Mouse (Mus musculus) liver, embryonic 16.5 days (tissue): ENCODE measurements around the gene Ube2j1. TPM values are rescaled to one million over a fixed set of nuclear protein-coding genes. Genes with fewer than 3 reads are reported as not detected.
A peak's percentile ranks its signal among the peaks of the same experiment; 100 is the strongest.

Experiments
- ATAC-seq: fragments of 200-750 bp; cut with Nextera tagmentation; 2 replicates; pipeline ENCODE4 v1.8.0; 2017; ENCODE audit warnings: low read depth, mild to moderate bottlenecking, moderate number of reproducible peaks, moderate library complexity
- H3K27ac ChIP-seq: fragments of 300-500 bp; sonication (generic); 2 replicates; pipeline ENCODE4 v1.5.1; 2014; ENCODE audit warnings: mild to moderate bottlenecking, low read length
- H3K27me3 ChIP-seq: fragments of 300-500 bp; sonication (generic); 2 replicates; pipeline ENCODE4 v1.6.1; 2014; ENCODE audit warnings: low read depth, low read length, mixed read lengths; ENCODE audit not compliant: control insufficient read depth, insufficient read depth
- H3K36me3 ChIP-seq: fragments of 300-500 bp; sonication (generic); 2 replicates; pipeline ENCODE4 v1.6.1; 2014; ENCODE audit warnings: mild to moderate bottlenecking; ENCODE audit not compliant: control insufficient read depth, insufficient read depth
- H3K4me1 ChIP-seq: fragments of 300-500 bp; sonication (generic); 2 replicates; pipeline ENCODE4 v1.6.1; 2014; ENCODE audit warnings: low read depth, low read length, mixed read lengths; ENCODE audit not compliant: control insufficient read depth
- H3K4me2 ChIP-seq: fragments of 300-500 bp; sonication (generic); 2 replicates; pipeline ENCODE4 v1.6.1; 2014; ENCODE audit warnings: low read depth, low read length, mixed read lengths
- H3K4me3 ChIP-seq: fragments of 300-500 bp; sonication (generic); 2 replicates; pipeline ENCODE4 v1.5.1; 2014; ENCODE audit warnings: low read depth, mild to moderate bottlenecking, low read length
- H3K9ac ChIP-seq: fragments of 300-500 bp; sonication (generic); 2 replicates; pipeline ENCODE4 v1.6.1; 2014; ENCODE audit warnings: low read depth, low read length
- H3K9me3 ChIP-seq: fragments of 300-500 bp; sonication (generic); replicated peaks from 2 replicates; pipeline ENCODE4 v1.6.1; 2016; ENCODE audit warnings: low read length; ENCODE audit not compliant: control insufficient read depth
- WGBS: fragments of 180-500 bp; shearing (Covaris S2); extraction: QIAGEN DNeasy Blood & Tissue Kit; methylation state at CpG from one replicate; pipeline ENCODE4 v1.1.7; 2014; ENCODE audit not compliant: insufficient replicate concordance; 5-methylcytosine and 5-hydroxymethylcytosine counted together
- polyA plus RNA-seq: library from polyadenylated mRNA; unstranded; fragments of >200 nt; fragmentation: Nextera tagmentation; extraction: Ambion mirVana; gene quantifications from 2 replicates; pipeline ENCODE4 v1.2.1, GENCODE M21; 2015

The Ube2j1 gene
- polyA plus RNA-seq, 1 experiment from 2014 or later, result 25.6 TPM

GRCm38 (mm10) chr4:33072526-33073161 lies 41.4 kb downstream of the Ube2j1 start:
- 14% methylated on average over 11 of the region's 11 CpGs for WGBS
- peak; percentile 37 for ATAC-seq
- H3K4me2 ChIP-seq, result no peak overlapping the region

DNA sequence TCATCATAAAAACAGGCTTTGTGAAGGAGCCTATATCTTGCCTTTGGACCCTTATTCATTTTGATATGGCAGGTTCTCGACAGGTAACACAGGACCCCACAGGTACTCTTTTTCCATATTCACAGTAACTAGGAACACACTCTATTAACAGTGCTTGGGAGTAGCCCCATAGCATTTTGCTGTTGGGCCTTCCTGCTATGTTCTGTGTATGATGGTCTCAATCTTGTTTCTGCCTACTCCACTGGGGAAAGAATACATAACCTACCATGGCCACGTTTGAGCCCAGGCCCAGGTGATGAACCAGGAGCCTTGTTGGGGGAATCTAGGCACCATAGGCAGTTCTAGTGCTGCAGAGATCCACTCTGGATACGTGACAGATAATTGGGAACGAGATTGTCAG lies 43.2 kb downstream of the Ube2j1 start:
- no peaks in the 10 kb centered on the region for H3K9me3 ChIP-seq
- no peak overlapping the region for H3K4me3 ChIP-seq
- H3K36me3 ChIP-seq, result no peaks in the 10 kb centered on the region
- H3K27me3 ChIP-seq, result no peaks in the 10 kb centered on the region
- 51% methylated on average over 4 of the region's 4 CpGs for WGBS
- no peak overlapping the region for H3K27ac ChIP-seq
- no peak overlapping the region for H3K4me2 ChIP-seq
- peaks cover 10% of the 10 kb centered on the region for H3K4me1 ChIP-seq
- no peak overlapping the region for H3K9ac ChIP-seq
- no peak for ATAC-seq

More at GRCm38 (mm10) chr4:33072526-33073161, 41.4 kb downstream of the Ube2j1 start:
- no peaks in the 10 kb centered on the region for H3K27me3 ChIP-seq
- no peak overlapping the region for H3K27ac ChIP-seq
- H3K9ac ChIP-seq, result no peak overlapping the region
- no peaks in the 10 kb centered on the region for H3K9me3 ChIP-seq
- peaks cover 10% of the 10 kb centered on the region for H3K4me1 ChIP-seq
- no peaks in the 10 kb centered on the region for H3K36me3 ChIP-seq
- no peak overlapping the region for H3K4me3 ChIP-seq

GRCm38 (mm10) chr4:33074851-33075250 lies 43.6 kb downstream of the Ube2j1 start:
- Histone ChIP-seq H3K4me2 (no peak overlapping the region), H3K4me3 (no peak overlapping the region), H3K9me3 (no peaks in the 10 kb centered on the region), H3K4me1 (peaks cover 10% of the 10 kb centered on the region), H3K9ac (no peak overlapping the region), H3K27ac (no peak overlapping the region), H3K36me3 (no peaks in the 10 kb centered on the region), H3K27me3 (no peaks in the 10 kb centered on the region)
- WGBS, result 70% methylated on average over 5 of the region's 5 CpGs
- ATAC-seq, result no peak

GRCm38 (mm10) chr4:33075776-33076524 lies 44.7 kb downstream of the Ube2j1 start:
- Histone ChIP-seq H3K9me3 (no peaks in the 10 kb centered on the region), H3K4me1 (peaks cover 10% of the 10 kb centered on the region), H3K4me2 (no peak overlapping the region), H3K9ac (no peak overlapping the region), H3K27me3 (no peaks in the 10 kb centered on the region), H3K36me3 (no peaks in the 10 kb centered on the region), H3K4me3 (no peak overlapping the region), H3K27ac (no peak overlapping the region)
- no peak for ATAC-seq
- 59% methylated on average over 5 of the region's 5 CpGs for WGBS

- no peak overlapping the region for H3K4me2 ChIP-seq
- H3K9ac ChIP-seq, result no peak overlapping the region
- H3K27me3 ChIP-seq, result no peaks in the 10 kb centered on the region
- no peaks in the 10 kb centered on the region for H3K36me3 ChIP-seq
- 69% methylated on average over 11 of the region's 11 CpGs for WGBS
- H3K27ac ChIP-seq, result no peak overlapping the region
- H3K9me3 ChIP-seq, result no peaks in the 10 kb centered on the region
- H3K4me3 ChIP-seq, result no peak overlapping the region
- H3K4me1 ChIP-seq, result peaks cover 9% of the 10 kb centered on the region
- ATAC-seq, result no peak
Measured at GRCm38 (mm10) chr4:33077161-33077560, 45.9 kb downstream of the Ube2j1 start.

DNA sequence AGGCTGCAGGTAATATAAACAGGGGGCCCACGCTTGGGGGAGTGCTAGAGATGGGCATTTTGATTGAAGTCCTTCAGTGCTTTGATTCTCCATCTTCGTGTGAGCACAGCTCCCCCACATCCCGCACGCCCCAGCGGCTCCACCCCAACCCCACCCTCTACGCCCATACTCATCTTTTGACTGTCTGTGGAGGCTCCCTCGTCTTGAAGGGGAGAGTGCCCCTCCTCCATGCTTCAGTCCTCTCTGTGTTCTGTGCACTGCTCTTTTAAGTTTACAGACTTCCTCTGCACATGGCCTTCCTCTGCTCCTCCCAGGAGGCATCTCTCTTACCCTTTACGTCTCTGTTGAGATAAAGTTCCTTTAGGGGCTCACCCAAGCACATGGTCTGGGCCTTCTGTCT lies 46.5 kb downstream of the Ube2j1 start:
- WGBS, result 38% methylated on average over 8 of the region's 8 CpGs
- Histone ChIP-seq H3K4me2 (no peak overlapping the region), H3K9me3 (no peaks in the 10 kb centered on the region), H3K4me3 (no peak overlapping the region), H3K27me3 (no peaks in the 10 kb centered on the region), H3K9ac (no peak overlapping the region), H3K36me3 (no peaks in the 10 kb centered on the region), H3K27ac (no peak overlapping the region), H3K4me1 (peaks cover 3% of the 10 kb centered on the region)
- no peak for ATAC-seq

DNA sequence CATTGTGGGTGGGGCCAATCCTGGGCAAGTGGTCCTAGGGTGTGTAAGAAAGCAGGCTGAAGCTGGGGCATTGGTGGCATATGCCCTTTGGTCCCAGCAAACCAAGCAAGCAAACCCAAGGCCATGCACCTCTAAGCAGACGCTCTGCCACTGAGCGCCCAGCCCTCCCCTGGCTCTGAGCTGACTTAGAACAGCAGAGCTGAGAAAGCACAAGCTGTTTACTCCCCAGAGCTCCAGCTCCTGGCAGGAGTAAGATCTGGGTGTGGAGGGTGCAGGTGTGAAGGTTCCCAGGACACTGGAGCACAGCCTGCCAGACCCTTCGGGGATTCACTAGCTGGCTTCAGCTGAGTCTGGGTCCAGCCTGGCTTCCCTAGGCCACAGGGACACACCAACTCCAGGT lies 47.3 kb downstream of the Ube2j1 start:
- H3K9me3 ChIP-seq, result no peaks in the 10 kb centered on the region
- no peaks in the 10 kb centered on the region for H3K4me1 ChIP-seq
- no peak for ATAC-seq
- H3K27ac ChIP-seq, result no peak overlapping the region
- H3K36me3 ChIP-seq, result no peaks in the 10 kb centered on the region
- no peaks in the 10 kb centered on the region for H3K27me3 ChIP-seq
- no peak overlapping the region for H3K4me2 ChIP-seq
- 77% methylated on average over 3 of the region's 3 CpGs for WGBS
- no peak overlapping the region for H3K4me3 ChIP-seq
- H3K9ac ChIP-seq, result no peak overlapping the region

- WGBS, result 42% methylated on average over 6 of the region's 6 CpGs
- H3K36me3 ChIP-seq, result no peaks in the 10 kb centered on the region
- no peak overlapping the region for H3K4me3 ChIP-seq
- no peak for ATAC-seq
- no peak overlapping the region for H3K4me2 ChIP-seq
- no peak overlapping the region for H3K27ac ChIP-seq
- no peaks in the 10 kb centered on the region for H3K4me1 ChIP-seq
- no peaks in the 10 kb centered on the region for H3K9me3 ChIP-seq
- H3K9ac ChIP-seq, result no peak overlapping the region
- no peaks in the 10 kb centered on the region for H3K27me3 ChIP-seq
Measured at GRCm38 (mm10) chr4:33099118-33099694, 68.0 kb downstream of the Ube2j1 start.
